Mouse (Mus musculus) heart, embryonic 14.5 days (tissue): ENCODE measurements around the gene Csf3. TPM values are rescaled to one million over a fixed set of nuclear protein-coding genes. Genes with fewer than 3 reads are reported as not detected.
"Not testable (repeated sequence)": the region's sequence is repeated elsewhere in the genome, so short reads cannot be mapped to it uniquely, and the experiment has no call there.

Experiments
- ATAC-seq: fragments of 200-750 bp; cut with Nextera tagmentation; 2 replicates; pipeline ENCODE4 v1.8.0; 2017; ENCODE audit warnings: low read depth, moderate TSS enrichment; ENCODE audit not compliant: insufficient number of reproducible peaks, insufficient read depth, low FRiP score
- H3K27ac ChIP-seq, 2 experiments: fragments of 200-500 bp in 1 of 2; fragments of 300-500 bp in 1 of 2; sonication (generic) in 1 of 2; replicated peaks in 1 of 2; 2 replicates each; pipeline ENCODE4 v1.5.1; 2012 to 2014; ENCODE audit warnings: low read depth in 2 of 2, low read length in 2 of 2, control low read depth in 1 of 2, mild to moderate bottlenecking in 1 of 2, mixed read lengths in 1 of 2; ENCODE audit not compliant: control insufficient read depth in 1 of 2, insufficient read depth in 1 of 2
- H3K27me3 ChIP-seq: fragments of 300-500 bp; sonication (generic); 2 replicates; pipeline ENCODE4 v1.6.1; 2014; ENCODE audit warnings: mild to moderate bottlenecking, low read length, control low read depth; ENCODE audit not compliant: control insufficient read depth, insufficient read depth
- H3K36me3 ChIP-seq: fragments of 300-500 bp; sonication (generic); 2 replicates; pipeline ENCODE4 v1.6.1; 2014; ENCODE audit warnings: mild to moderate bottlenecking, control low read depth, low read length, mixed read lengths; ENCODE audit not compliant: control insufficient read depth, insufficient read depth
- H3K4me1 ChIP-seq, 2 experiments: fragments of 200-500 bp in 1 of 2; fragments of 300-500 bp in 1 of 2; sonication (generic) in 1 of 2; 2 replicates each; pipeline ENCODE4 v1.6.1; 2012 to 2014; ENCODE audit warnings: low read length in 2 of 2, control low read depth in 1 of 2, mixed read lengths in 1 of 2; ENCODE audit not compliant: control insufficient read depth in 2 of 2, insufficient read depth in 2 of 2
- H3K4me2 ChIP-seq: fragments of 300-500 bp; sonication (generic); 2 replicates; pipeline ENCODE4 v1.6.1; 2014; ENCODE audit warnings: mild to moderate bottlenecking, low read length
- H3K4me3 ChIP-seq, 2 experiments: fragments of 200-500 bp in 1 of 2; fragments of 300-500 bp in 1 of 2; sonication (generic) in 1 of 2; 2 replicates each; pipeline ENCODE4 v1.5.1; 2012 to 2014; ENCODE audit warnings: low read length in 2 of 2, mild to moderate bottlenecking in 2 of 2, control low read depth in 1 of 2, low read depth in 1 of 2, moderate library complexity in 1 of 2; ENCODE audit not compliant: control insufficient read depth in 1 of 2, insufficient read depth in 1 of 2
- H3K9ac ChIP-seq: fragments of 300-500 bp; sonication (generic); 2 replicates; pipeline ENCODE4 v1.6.1; 2014; ENCODE audit warnings: mild to moderate bottlenecking, low read length
- H3K9me3 ChIP-seq: fragments of 300-500 bp; sonication (generic); 2 replicates; pipeline ENCODE4 v1.6.1; 2016; ENCODE audit warnings: low read length, control low read depth; ENCODE audit not compliant: control insufficient read depth
- WGBS: fragments of 180-500 bp; shearing (Covaris S2); extraction: QIAGEN DNeasy Blood & Tissue Kit; methylation state at CpG from one replicate; pipeline ENCODE4 v1.1.7; 2014; 5-methylcytosine and 5-hydroxymethylcytosine counted together
- polyA plus RNA-seq: library from polyadenylated mRNA; unstranded; fragments of >200 nt; fragmentation: Nextera tagmentation; extraction: Ambion mirVana; gene quantifications from 2 replicates; pipeline ENCODE4 v1.2.1, GENCODE M21; 2014

Csf3 gene
- polyA plus RNA-seq, 1 experiment from 2014 or later = not detected

DNA sequence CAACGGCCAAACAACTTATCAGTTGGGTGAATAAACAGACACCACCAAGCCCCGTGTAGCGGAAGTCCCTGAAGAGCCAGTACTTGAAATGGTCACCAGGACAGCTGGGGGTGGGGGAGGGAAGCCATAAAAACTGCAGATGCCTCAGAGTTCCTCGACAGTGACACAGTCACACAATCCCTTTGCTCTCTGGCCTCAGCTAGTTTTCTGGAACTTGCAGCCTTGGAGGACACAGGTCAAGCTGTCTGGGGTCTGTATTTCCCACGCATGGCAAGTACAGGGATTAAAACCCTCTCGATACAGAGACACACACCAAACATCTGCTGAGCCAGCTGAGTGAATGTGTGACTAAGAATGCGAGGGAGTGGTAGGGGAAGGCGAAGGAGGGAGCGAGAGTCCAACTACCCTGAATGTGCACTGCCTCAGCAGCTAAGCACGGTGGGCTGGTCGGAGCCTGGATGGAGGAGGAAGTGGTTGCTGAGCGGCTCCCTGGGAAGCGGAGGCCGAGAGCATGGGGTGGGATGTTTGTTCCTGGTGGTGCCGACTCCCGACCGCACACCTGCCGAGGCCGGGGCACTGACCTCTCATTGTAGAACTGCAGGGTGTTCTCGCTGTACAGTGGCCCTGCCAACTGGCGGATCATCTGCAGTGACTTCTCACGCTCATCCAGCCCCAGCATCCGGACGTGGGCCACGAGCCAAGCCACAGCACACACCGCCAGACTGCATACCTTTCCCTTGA lies 8.1 kb downstream of the Csf3 start:
- Histone ChIP-seq H3K4me2 (no peak overlapping the region), H3K4me3 (no peak overlapping the region), H3K4me1 (peaks cover 21 to 36% of the 10 kb centered on the region in 2 experiments; a peak in 3 of 4 replicates), H3K9me3 (no peaks in the 10 kb centered on the region), H3K36me3 (peaks cover 92% of the 10 kb centered on the region), H3K27me3 (no peaks in the 10 kb centered on the region), H3K9ac (0 out of 2 replicates have a peak overlapping the region, but pooled peaks have one; percentile 8), H3K27ac (peak overlapping the region; percentile 43 to 83)
- WGBS = 60% methylated on average over 26 of the region's 26 CpGs
- ATAC-seq = no peak

- peak overlapping the region; percentile 4 to 70; a peak in 2 of 4 replicates for H3K27ac ChIP-seq
- ATAC-seq = 0 out of 2 replicates have a peak, but pooled peaks have one; percentile 27
- peaks cover 21 to 36% of the 10 kb centered on the region in 2 experiments; a peak in 3 of 4 replicates for H3K4me1 ChIP-seq
- no peak overlapping the region for H3K4me2 ChIP-seq
- 42% methylated on average over 12 of the region's 12 CpGs for WGBS
- H3K27me3 ChIP-seq = no peaks in the 10 kb centered on the region
- no peak overlapping the region for H3K4me3 ChIP-seq
- H3K9me3 ChIP-seq = no peaks in the 10 kb centered on the region
- 0 out of 2 replicates have a peak overlapping the region, but pooled peaks have one; percentile 21 for H3K9ac ChIP-seq
- peaks cover 92% of the 10 kb centered on the region for H3K36me3 ChIP-seq
These were observed 9.5 kb downstream of the Csf3 start for GRCm38 (mm10) chr11:98710416-98711045.

DNA sequence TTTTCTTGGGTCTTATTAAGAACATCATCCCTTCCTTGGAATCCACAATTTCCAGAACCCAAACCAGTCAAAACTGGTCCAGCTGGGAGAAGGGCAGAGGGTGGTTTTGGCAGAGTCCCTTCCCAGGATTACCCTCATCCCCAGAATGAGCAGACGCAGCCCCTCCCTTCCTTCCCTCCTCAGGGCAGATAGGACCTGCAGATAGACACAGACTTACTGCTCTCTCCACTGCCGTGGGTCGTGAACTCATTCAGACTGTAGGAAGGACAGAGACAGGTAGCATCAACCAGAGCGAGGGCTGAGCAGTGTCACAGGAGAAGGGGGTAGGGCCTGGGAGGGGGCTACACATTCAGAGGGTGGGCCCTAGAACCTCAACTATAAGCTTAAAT lies 10.0 kb downstream of the Csf3 start:
- Histone ChIP-seq H3K27ac (peak overlapping the region in 1 of 2 experiments; percentile 70; a peak in 2 of 4 replicates), H3K4me1 (peaks cover 21 to 36% of the 10 kb centered on the region in 2 experiments; a peak in 3 of 4 replicates), H3K4me2 (no peak overlapping the region), H3K9ac (0 out of 2 replicates have a peak overlapping the region, but pooled peaks have one; percentile 21), H3K27me3 (no peaks in the 10 kb centered on the region), H3K9me3 (no peaks in the 10 kb centered on the region), H3K4me3 (no peak overlapping the region), H3K36me3 (peaks cover 92% of the 10 kb centered on the region)
- no peak for ATAC-seq
- 66% methylated on average over 4 of the region's 4 CpGs for WGBS

DNA sequence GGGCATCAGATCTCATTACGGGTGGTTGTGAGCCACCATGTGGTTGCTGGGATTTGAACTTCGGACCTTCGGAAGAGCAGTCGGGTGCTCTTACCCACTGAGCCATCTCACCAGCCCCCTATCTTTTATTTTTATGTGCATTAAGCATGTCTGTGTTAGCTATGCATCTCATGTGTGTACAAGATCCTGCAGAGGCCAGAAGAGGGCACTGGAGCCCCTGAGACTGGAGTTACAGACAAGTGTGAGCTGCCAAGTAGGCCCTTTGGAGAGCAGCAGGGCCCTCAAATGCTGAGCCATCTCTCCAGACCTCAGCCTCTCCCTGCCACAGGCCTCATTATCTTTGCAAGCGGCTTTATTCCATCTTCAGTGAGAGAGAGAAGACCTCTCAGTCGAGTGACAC lies 10.9 kb downstream of the Csf3 start:
- 83% methylated on average over 5 of the region's 6 CpGs for WGBS
- not testable (repeated sequence) for ATAC-seq

DNA sequence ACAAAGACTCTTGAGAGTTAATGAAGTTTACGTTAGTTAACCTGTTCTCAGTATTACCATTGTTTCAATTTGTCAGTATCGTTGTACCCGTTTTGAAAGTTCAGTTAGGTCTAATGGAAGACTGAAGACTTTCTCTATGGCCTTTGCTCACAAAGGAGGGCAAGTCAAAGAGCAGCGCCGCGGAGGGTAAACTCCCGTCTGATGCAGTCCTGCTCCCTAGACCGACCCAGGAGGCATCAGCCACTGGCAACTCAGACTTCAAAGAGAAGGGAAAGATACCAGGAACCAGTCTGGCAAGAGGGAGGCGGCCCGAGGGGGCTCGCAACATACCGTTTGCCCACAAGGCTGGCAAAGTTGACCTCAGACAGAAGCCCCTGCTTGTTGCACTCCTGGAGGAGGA lies 12.6 kb downstream of the Csf3 start:
- ATAC-seq = no peak
- 91% methylated on average over 12 of the region's 12 CpGs for WGBS
- Histone ChIP-seq H3K9ac (no peak overlapping the region), H3K27me3 (no peaks in the 10 kb centered on the region), H3K4me2 (no peak overlapping the region), H3K36me3 (peaks cover 82% of the 10 kb centered on the region), H3K27ac (no peak overlapping the region), H3K4me3 (no peak overlapping the region), H3K9me3 (no peaks in the 10 kb centered on the region), H3K4me1 (peaks cover 13 to 22% of the 10 kb centered on the region in 2 experiments; a peak in 3 of 4 replicates)

More for the DNA sequence above, 10.9 kb downstream of the Csf3 start:
- H3K9me3 ChIP-seq, H3K27me3 ChIP-seq, H3K9ac ChIP-seq, H3K27ac ChIP-seq, H3K4me3 ChIP-seq, H3K4me2 ChIP-seq: not testable (repeated sequence)
- H3K36me3 ChIP-seq = peaks cover 91% of the 10 kb centered on the region
- H3K4me1 ChIP-seq = peaks cover 21 to 36% of the 10 kb centered on the region in 2 experiments; a peak in 3 of 4 replicates

DNA sequence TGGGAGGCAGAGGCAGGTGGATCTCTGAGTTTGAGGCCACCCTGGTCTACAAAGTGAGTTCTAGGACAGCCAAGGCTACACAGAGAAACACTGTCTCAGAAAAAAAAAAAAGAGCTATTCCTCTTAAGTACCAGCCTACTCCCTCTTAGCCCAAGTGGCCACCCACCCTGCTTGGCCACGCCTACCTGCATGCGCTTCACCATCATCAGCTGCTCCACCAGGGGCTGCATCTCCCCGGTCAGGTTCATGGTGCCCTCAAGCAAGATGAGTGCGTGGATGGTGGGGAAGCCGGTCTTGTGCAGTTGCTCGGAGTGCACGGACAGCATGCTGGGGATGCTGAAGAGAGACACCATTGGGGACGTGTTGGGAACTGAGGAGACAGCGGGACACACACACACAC lies 14.9 kb downstream of the Csf3 start:
- Histone ChIP-seq H3K36me3 (peaks cover 64% of the 10 kb centered on the region), H3K9me3 (no peaks in the 10 kb centered on the region), H3K4me3 (no peak overlapping the region), H3K4me2 (no peak overlapping the region), H3K27ac (no peak overlapping the region), H3K9ac (no peak overlapping the region), H3K4me1 (peaks cover 0 to 4% of the 10 kb centered on the region in 2 experiments; a peak in 2 of 4 replicates), H3K27me3 (no peaks in the 10 kb centered on the region)
- 91% methylated on average over 9 of the region's 9 CpGs for WGBS
- ATAC-seq = no peak

- 16% methylated on average over 13 of the region's 13 CpGs for WGBS
- no peaks in the 10 kb centered on the region for H3K27me3 ChIP-seq
- no peak overlapping the region for H3K9ac ChIP-seq
- no peak overlapping the region for H3K4me2 ChIP-seq
- H3K4me3 ChIP-seq = no peak overlapping the region
- ATAC-seq = no peak
- H3K27ac ChIP-seq = no peak overlapping the region
- peaks cover 48% of the 10 kb centered on the region for H3K36me3 ChIP-seq
- no peaks in the 10 kb centered on the region for H3K9me3 ChIP-seq
- peaks cover 7 to 15% of the 10 kb centered on the region in 2 experiments; a peak in 3 of 4 replicates for H3K4me1 ChIP-seq
These were observed 16.8 kb downstream of the Csf3 start for GRCm38 (mm10) chr11:98717904-98718303.
